Mouse (Mus musculus) midbrain, postnatal 0 days (tissue): ENCODE data around the gene Pinlyp. TPM values are rescaled to one million over a fixed set of nuclear protein-coding genes. Genes with fewer than 3 reads are reported as not detected.

Experiments used
- ATAC-seq: fragments of 200-750 bp; cut with Nextera tagmentation; 2 replicates; pipeline ENCODE4 v1.8.0; 2017; ENCODE audit warnings: moderate number of reproducible peaks, mild to moderate bottlenecking, moderate TSS enrichment, moderate library complexity; ENCODE audit not compliant: low FRiP score
- DNase-seq: peaks from one replicate; pipeline ENCODE4 v3.0.0-alpha.2; 2015; ENCODE audit warnings: low spot score
- H3K27ac ChIP-seq: fragments of 300-500 bp; sonication (generic); 2 replicates; pipeline ENCODE4 v1.5.1; 2014; ENCODE audit warnings: low read depth, mild to moderate bottlenecking, low read length, mixed read lengths
- H3K27me3 ChIP-seq: fragments of 300-500 bp; sonication (generic); 2 replicates; pipeline ENCODE4 v1.6.1; 2014; ENCODE audit warnings: low read length, control low read depth, mixed read lengths; ENCODE audit not compliant: insufficient read depth
- H3K36me3 ChIP-seq: fragments of 300-500 bp; sonication (generic); 2 replicates; pipeline ENCODE4 v1.6.1; 2014; ENCODE audit warnings: low read length, control low read depth, mixed read lengths; ENCODE audit not compliant: insufficient read depth
- H3K4me1 ChIP-seq: fragments of 300-500 bp; sonication (generic); 2 replicates; pipeline ENCODE4 v1.6.1; 2014; ENCODE audit warnings: mild to moderate bottlenecking, control low read depth, antibody characterized with exemption, low read length, mixed read lengths; ENCODE audit not compliant: insufficient read depth
- H3K4me2 ChIP-seq: fragments of 300-500 bp; sonication (generic); 2 replicates; pipeline ENCODE4 v1.6.1; 2014; ENCODE audit warnings: low read depth, mild to moderate bottlenecking, low read length, mixed read lengths; ENCODE audit not compliant: poor library complexity, severe bottlenecking
- H3K4me3 ChIP-seq: fragments of 300-500 bp; sonication (generic); 2 replicates; pipeline ENCODE4 v1.5.1; 2014; ENCODE audit warnings: low read depth, mild to moderate bottlenecking, low read length, moderate library complexity
- H3K9ac ChIP-seq: fragments of 300-500 bp; sonication (generic); replicated peaks from 2 replicates; pipeline ENCODE4 v1.6.1; 2014; ENCODE audit warnings: mild to moderate bottlenecking, low read length, moderate library complexity, mixed read lengths; ENCODE audit not compliant: poor library complexity, severe bottlenecking
- H3K9me3 ChIP-seq: fragments of 300-500 bp; sonication (generic); 2 replicates; pipeline ENCODE4 v1.6.1; 2016; ENCODE audit warnings: low read length, control low read depth
- CTCF ChIP-seq: IDR thresholded peaks from 2 replicates; pipeline ENCODE4 v1.5.1; 2016; ENCODE audit warnings: antibody characterized with exemption, mild to moderate bottlenecking
- WGBS: fragments of 180-500 bp; shearing (Covaris S2); extraction: QIAGEN DNeasy Blood & Tissue Kit; methylation state at CpG from one replicate; pipeline ENCODE4 v1.1.7; 2014; 5-methylcytosine and 5-hydroxymethylcytosine counted together
- polyA plus RNA-seq: library from polyadenylated mRNA; unstranded; fragments of >200 nt; fragmentation: Nextera tagmentation; extraction: Ambion mirVana; gene quantifications from 2 replicates; pipeline ENCODE4 v1.2.1, GENCODE M21; 2015
- total RNA-seq: library from RNA; depleted of rRNA; stranded (reverse); fragments of >200 nt; gene quantifications from 2 replicates; pipeline ENCODE4 v1.2.3, GENCODE M21; 2014

The Pinlyp gene
- total and polyA plus RNA-seq, 2 experiments from 2014 or later = not detected

DNA sequence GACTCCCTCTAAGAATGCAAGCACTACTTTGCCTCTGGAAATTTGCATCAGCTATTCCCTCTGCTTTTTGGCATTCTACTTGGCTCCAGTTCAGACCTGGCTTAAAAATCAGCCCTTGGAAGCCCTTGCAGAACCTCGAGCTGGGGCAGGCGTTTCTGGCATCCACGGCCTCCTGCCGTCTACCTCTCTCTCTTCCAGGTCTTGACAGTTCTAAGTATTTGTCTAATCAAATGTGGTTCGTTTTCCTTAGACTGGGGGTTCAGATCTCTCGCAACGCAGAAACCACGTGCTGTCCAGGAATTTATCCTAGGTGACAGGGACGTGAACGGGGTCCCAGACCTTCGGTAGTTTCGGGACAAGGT lies 39.5 kb downstream of the Pinlyp start:
- H3K4me2 ChIP-seq = peak overlapping the region; percentile 65
- H3K4me1 ChIP-seq = peaks cover 14% of the 10 kb centered on the region
- 1% methylated on average over 12 of the region's 12 CpGs for WGBS
- peak overlapping the region; percentile 93 for H3K9ac ChIP-seq
- ATAC-seq (peak; percentile 0; the same call in 1 of the 2 replicates), DNase-seq (peak; percentile 76)
- H3K4me3 ChIP-seq = peak overlapping the region; percentile 63
- H3K9me3 ChIP-seq = no peaks in the 10 kb centered on the region
- H3K27ac ChIP-seq = peak overlapping the region; percentile 99
- H3K36me3 ChIP-seq = peaks cover 18% of the 10 kb centered on the region
- no peaks in the 10 kb centered on the region for H3K27me3 ChIP-seq
- no peak for TF ChIP-seq CTCF

- ATAC-seq (no peak), DNase-seq (no peak)
- Histone ChIP-seq H3K27me3 (no peaks in the 10 kb centered on the region), H3K4me2 (peak overlapping the region; percentile 65), H3K9me3 (no peaks in the 10 kb centered on the region), H3K27ac (peak overlapping the region; percentile 99), H3K9ac (peak overlapping the region; percentile 93), H3K36me3 (peaks cover 18% of the 10 kb centered on the region), H3K4me3 (peak overlapping the region; percentile 63; the same call in 1 of the 2 replicates), H3K4me1 (peaks cover 14% of the 10 kb centered on the region)
- no peak for TF ChIP-seq CTCF
- WGBS = 5% methylated on average over 3 of the region's 3 CpGs
Observed at GRCm38 (mm10) chr7:24506065-24506459, 39.9 kb downstream of the Pinlyp start.

GRCm38 (mm10) chr7:24505447-24506064 lies 40.4 kb downstream of the Pinlyp start:
- H3K9ac ChIP-seq = peak overlapping the region; percentile 93
- H3K27me3 ChIP-seq = no peaks in the 10 kb centered on the region
- no peak for ATAC-seq
- peak overlapping the region; percentile 65 for H3K4me2 ChIP-seq
- WGBS = 4% methylated on average over 15 of the region's 15 CpGs
- peak overlapping the region; percentile 63; the same call in 1 of the 2 replicates for H3K4me3 ChIP-seq
- peak overlapping the region; percentile 99 for H3K27ac ChIP-seq
- no peaks in the 10 kb centered on the region for H3K9me3 ChIP-seq
- DNase-seq = no peak
- TF ChIP-seq CTCF = no peak
- H3K4me1 ChIP-seq = peaks cover 14% of the 10 kb centered on the region
- peaks cover 18% of the 10 kb centered on the region for H3K36me3 ChIP-seq

DNA sequence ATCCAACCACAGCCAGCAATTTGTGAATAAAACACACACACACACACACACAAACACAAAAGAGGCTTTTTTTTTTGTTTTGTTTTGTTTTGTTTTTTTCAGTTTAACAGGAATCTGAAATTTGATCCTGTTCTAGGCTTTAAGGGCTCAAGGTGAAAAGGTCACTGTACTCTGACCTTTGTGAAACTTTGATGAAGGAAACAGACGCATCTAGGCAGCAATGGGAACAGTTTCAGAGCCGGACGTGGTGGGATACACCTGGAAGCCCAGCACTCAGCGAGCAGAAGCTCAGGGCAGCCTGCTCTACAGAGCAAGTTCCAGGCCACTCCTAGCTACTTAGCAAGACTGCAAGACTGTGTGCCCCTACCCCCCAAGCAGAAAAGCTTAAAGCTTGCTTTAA lies 41.0 kb downstream of the Pinlyp start:
- no peak for TF ChIP-seq CTCF
- no peak overlapping the region for H3K4me2 ChIP-seq
- no peak overlapping the region for H3K4me3 ChIP-seq
- no peak for DNase-seq
- WGBS = 36% methylated on average over 4 of the region's 4 CpGs
- H3K36me3 ChIP-seq = peaks cover 19% of the 10 kb centered on the region
- ATAC-seq = no peak
- peaks cover 14% of the 10 kb centered on the region for H3K4me1 ChIP-seq
- H3K27ac ChIP-seq = peak overlapping the region; percentile 99; the same call in 1 of the 2 replicates
- H3K9ac ChIP-seq = peak overlapping the region; percentile 93; the same call in 1 of the 2 replicates
- H3K27me3 ChIP-seq = no peaks in the 10 kb centered on the region
- H3K9me3 ChIP-seq = no peaks in the 10 kb centered on the region

GRCm38 (mm10) chr7:24504004-24504403 lies 41.9 kb downstream of the Pinlyp start:
- H3K4me3 ChIP-seq = no peak overlapping the region
- H3K36me3 ChIP-seq = peaks cover 23% of the 10 kb centered on the region
- ATAC-seq (no peak), DNase-seq (no peak)
- no peak overlapping the region for H3K9ac ChIP-seq
- WGBS = 25% methylated on average over 9 of the region's 10 CpGs
- H3K27me3 ChIP-seq = no peaks in the 10 kb centered on the region
- H3K4me1 ChIP-seq = peaks cover 14% of the 10 kb centered on the region
- no peak for TF ChIP-seq CTCF
- H3K27ac ChIP-seq = 0 out of 2 replicates have a peak overlapping the region, but pooled peaks have one; percentile 51
- no peaks in the 10 kb centered on the region for H3K9me3 ChIP-seq
- no peak overlapping the region for H3K4me2 ChIP-seq

DNA sequence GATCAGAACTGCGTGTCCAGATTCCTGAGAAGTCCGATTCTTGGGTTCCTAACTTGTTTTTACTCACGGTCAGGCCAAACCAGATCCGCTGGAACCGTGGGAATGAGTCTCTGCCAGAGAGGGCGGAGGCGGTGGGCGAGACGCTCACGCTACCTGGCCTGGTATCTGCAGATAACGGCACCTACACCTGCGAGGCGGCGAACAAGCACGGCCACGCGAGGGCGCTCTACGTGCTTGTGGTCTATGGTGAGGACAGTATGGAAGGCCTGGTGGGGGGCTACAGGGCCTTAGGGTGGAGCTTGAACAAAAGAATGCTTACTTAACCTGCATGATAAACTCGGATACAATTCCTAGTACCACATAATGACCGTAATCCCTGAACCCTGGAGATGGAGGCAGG lies 44.4 kb downstream of the Pinlyp start:
- no peak overlapping the region for H3K4me2 ChIP-seq
- 60% methylated on average over 21 of the region's 21 CpGs for WGBS
- ATAC-seq = no peak
- H3K27me3 ChIP-seq = no peaks in the 10 kb centered on the region
- H3K36me3 ChIP-seq = peaks cover 23% of the 10 kb centered on the region
- H3K4me3 ChIP-seq = no peak overlapping the region
- peaks cover 8% of the 10 kb centered on the region; the same call in 1 of the 2 replicates for H3K4me1 ChIP-seq
- DNase-seq = no peak
- TF ChIP-seq CTCF = peak; percentile 43
- H3K9ac ChIP-seq = no peak overlapping the region
- no peaks in the 10 kb centered on the region for H3K9me3 ChIP-seq
- no peak overlapping the region for H3K27ac ChIP-seq
